Mouse (Mus musculus) CH12.LX (cell line): Measurements from ENCODE around the gene Atp2a3. TPM values are rescaled to one million over a fixed set of nuclear protein-coding genes. Genes with fewer than 3 reads are reported as not detected.

Experiments
- DNase-seq: peaks from one replicate; pipeline ENCODE4 v3.0.0-alpha.2; 2013; ENCODE audit errors: extremely low read depth
- H3K27ac ChIP-seq: 2 replicates; pipeline ENCODE4 v1.5.1; 2012; ENCODE audit warnings: low read depth, mild to moderate bottlenecking, control low read depth, moderate library complexity; ENCODE audit not compliant: insufficient read depth
- H3K27me3 ChIP-seq: replicated peaks from 2 replicates; pipeline ENCODE3; 2012; ENCODE audit warnings: inconsistent platforms
- H3K36me3 ChIP-seq, 2 experiments: replicated peaks in 1 of 2; 2 replicates each; pipeline versions ENCODE3 to v1.6.1; 2012; ENCODE audit warnings: inconsistent platforms in 1 of 2, low read length in 1 of 2, mild to moderate bottlenecking in 1 of 2, mixed read lengths in 1 of 2, moderate library complexity in 1 of 2; ENCODE audit not compliant: control insufficient read depth in 1 of 2, insufficient read depth in 1 of 2
- H3K4me1 ChIP-seq, 2 experiments: 2 replicates each; pipeline ENCODE4 v1.6.1; 2012; ENCODE audit warnings: inconsistent platforms in 1 of 2, moderate library complexity in 1 of 2; ENCODE audit not compliant: insufficient read depth in 2 of 2, control insufficient read depth in 1 of 2
- H3K4me2 ChIP-seq: 2 replicates; pipeline ENCODE4 v1.6.1; 2012; ENCODE audit warnings: low read depth, mild to moderate bottlenecking, control low read depth; ENCODE audit not compliant: poor library complexity, insufficient read depth, severe bottlenecking
- H3K4me3 ChIP-seq, 3 experiments: fragments of 150-350 bp in 1 of 3; sonication (generic) in 1 of 3; replicated peaks in 1 of 3; 2 replicates each; pipeline versions ENCODE3 to v1.5.1; 2011 to 2012; ENCODE audit warnings: low read depth in 2 of 3, low read length in 2 of 3, mild to moderate bottlenecking in 2 of 3, moderate library complexity in 2 of 3, control low read depth in 1 of 3, improper control_type of control experiment in 1 of 3, inconsistent platforms in 1 of 3, mixed read lengths in 1 of 3; ENCODE audit not compliant: poor library complexity in 1 of 3
- H3K79me2 ChIP-seq: replicated peaks from 2 replicates; pipeline ENCODE4 v1.6.1; 2012; ENCODE audit warnings: mild to moderate bottlenecking, moderate library complexity; ENCODE audit not compliant: control insufficient read depth, poor library complexity, insufficient read depth, severe bottlenecking; ENCODE audit errors: extremely low read depth
- H3K9ac ChIP-seq: 2 replicates; pipeline ENCODE4 v1.6.1; 2012; ENCODE audit warnings: low read depth, mild to moderate bottlenecking, control low read depth, moderate library complexity; ENCODE audit not compliant: insufficient read depth
- H3K9me3 ChIP-seq: replicated peaks from 2 replicates; pipeline ENCODE3; 2012; ENCODE audit warnings: low read length, inconsistent platforms, mixed read lengths
- ELF1 ChIP-seq: IDR thresholded peaks from 2 replicates; pipeline ENCODE4 v1.6.1; 2014; ENCODE audit warnings: low read depth, mild to moderate bottlenecking, inconsistent platforms, low read length, improper control_type of control experiment
- GABPA ChIP-seq: IDR thresholded peaks from 2 replicates; pipeline ENCODE4 v1.6.1; 2012; ENCODE audit warnings: low read depth, low read length, improper control_type of control experiment, inconsistent platforms; ENCODE audit not compliant: insufficient replicate concordance
- IRF4 ChIP-seq: IDR thresholded peaks from 2 replicates; pipeline ENCODE4 v1.6.1; 2014; ENCODE audit warnings: low read depth, mild to moderate bottlenecking, inconsistent platforms, low read length, improper control_type of control experiment
- MAZ ChIP-seq: IDR thresholded peaks from 2 replicates; pipeline ENCODE4 v1.6.1; 2012; ENCODE audit warnings: low read depth, mild to moderate bottlenecking, inconsistent platforms, low read length, improper control_type of control experiment, moderate library complexity
- MEF2A ChIP-seq: IDR thresholded peaks from 2 replicates; pipeline ENCODE4 v1.6.1; 2014; ENCODE audit warnings: low read depth, mild to moderate bottlenecking, inconsistent platforms, low read length, improper control_type of control experiment, borderline replicate concordance
- MXI1 ChIP-seq: IDR thresholded peaks from 2 replicates; pipeline ENCODE4 v1.6.1; 2011; ENCODE audit warnings: mild to moderate bottlenecking, low read depth, low read length, improper control_type of control experiment
- MYC ChIP-seq: IDR thresholded peaks from 2 replicates; pipeline ENCODE4 v1.6.1; 2011; ENCODE audit warnings: low read depth, mild to moderate bottlenecking, improper control_type of control experiment, low read length
- NELFE ChIP-seq: IDR thresholded peaks from 2 replicates; pipeline ENCODE4 v1.6.1; 2011; ENCODE audit warnings: low read depth, low read length, improper control_type of control experiment
- NRF1 ChIP-seq: IDR thresholded peaks from 2 replicates; pipeline ENCODE4 v1.6.1; 2014; ENCODE audit warnings: low read depth, mild to moderate bottlenecking, inconsistent platforms, low read length, improper control_type of control experiment, moderate library complexity
- SIN3A ChIP-seq: IDR thresholded peaks from 2 replicates; pipeline ENCODE4 v1.6.1; 2012; ENCODE audit warnings: low read length, improper control_type of control experiment, inconsistent platforms
- TBP ChIP-seq: conservative IDR thresholded peaks from 2 replicates; pipeline ENCODE4 v1.6.1; 2011; ENCODE audit warnings: low read depth, low read length, improper control_type of control experiment
- TCF12 ChIP-seq: IDR thresholded peaks from 2 replicates; pipeline ENCODE4 v1.6.1; 2014; ENCODE audit warnings: low read depth, mild to moderate bottlenecking, inconsistent platforms, low read length, improper control_type of control experiment
- UBTF ChIP-seq: IDR thresholded peaks from 2 replicates; pipeline ENCODE4 v1.6.1; 2012; ENCODE audit warnings: low read depth, mild to moderate bottlenecking, inconsistent platforms, low read length, improper control_type of control experiment, moderate library complexity
- dilution Hi-C: fragments of 300-500 bp; cut with MboI; formaldehyde crosslinking; loops from 2 replicates; pipeline ENCODE4 v1.14.3; 2020; ENCODE audit warnings: low sequenced_read_pairs; ENCODE audit not compliant: extremely low pct_unique_long_range_greater_than_20kb, extremely low pct_ligation_motif_present
- in situ Hi-C: fragments of 300-500 bp; cut with MboI; formaldehyde crosslinking; loops from 3 replicates; pipeline ENCODE4 v1.14.3; 2019; ENCODE audit warnings: low sequenced_read_pairs, low pct_ligation_motif_present, low pct_unique_long_range_greater_than_20kb, mixed read lengths
- polyA plus RNA-seq: library from polyadenylated mRNA; unstranded; fragments of >175 nt; gene quantifications from 2 replicates; pipeline ENCODE4 v1.2.1, GENCODE M21; 2012; ENCODE audit warnings: low read depth; ENCODE audit not compliant: insufficient read length
- total RNA-seq, 2 experiments: library from RNA; depleted of rRNA; stranded (reverse); fragments of 300-350 nt in 1 of 2; fragments of >200 nt in 1 of 2; gene quantifications; 2 replicates each; pipeline ENCODE4 v1.2.3; 2012 to 2014

Atp2a3 gene
- total and polyA plus RNA-seq, 3 experiments: 61.4 to 279 (median 218) TPM

DNA sequence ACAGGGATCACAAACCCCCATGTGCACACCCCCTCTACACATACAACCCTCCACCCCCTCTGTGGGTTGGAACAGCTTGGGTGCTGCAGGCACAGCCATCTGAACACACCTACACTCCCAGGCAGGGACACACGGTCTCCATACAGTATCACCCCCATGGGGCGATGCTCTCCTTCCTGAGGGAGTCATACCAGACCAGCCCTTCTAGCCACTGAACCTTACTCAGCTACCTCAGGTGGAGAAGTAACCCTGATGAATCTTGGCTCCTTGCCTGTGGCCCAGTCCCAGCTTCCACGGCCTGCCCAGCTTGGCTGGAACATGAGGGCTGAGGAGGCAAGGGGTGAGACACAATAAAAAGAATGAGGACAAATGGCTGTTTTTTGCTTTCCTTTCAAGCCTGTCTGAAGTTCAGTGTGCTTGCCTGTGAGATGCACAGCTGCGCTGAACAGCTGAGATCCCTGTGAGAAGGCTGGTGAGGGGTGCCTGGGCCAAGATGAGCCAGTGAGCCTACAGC is 53.9 kb downstream of the Atp2a3 start:
- no peak overlapping the region for H3K9ac ChIP-seq
- H3K4me3 ChIP-seq: no peak overlapping the region
- no peak for DNase-seq
- H3K9me3 ChIP-seq: no peaks in the 10 kb centered on the region
- H3K79me2 ChIP-seq: no peaks in the 10 kb centered on the region
- no peak overlapping the region for H3K4me2 ChIP-seq
- H3K27me3 ChIP-seq: peaks cover 10% of the 10 kb centered on the region
- H3K4me1 ChIP-seq: peaks cover 8 to 30% of the 10 kb centered on the region in 2 experiments
- TF ChIP-seq NRF1 (no peak), TBP (no peak), IRF4 (no peak), MAZ (no peak), NELFE (no peak), ELF1 (no peak), GABPA (no peak), TCF12 (no peak), MXI1 (no peak)
- TF ChIP-seq, all 38 proteins: peak for 0
- no peak overlapping the region for H3K27ac ChIP-seq
- dilution Hi-C loops (no loop called here), in situ Hi-C loops (loop anchor here (5.0 to 25.0 kb wide), 2 partner anchors 32 to 578 kb away; partner anchors contain the start of genes Ggt6, Mybbp1a and Ncbp3)
- peaks cover 21 to 74% of the 10 kb centered on the region in 2 experiments for H3K36me3 ChIP-seq

DNA sequence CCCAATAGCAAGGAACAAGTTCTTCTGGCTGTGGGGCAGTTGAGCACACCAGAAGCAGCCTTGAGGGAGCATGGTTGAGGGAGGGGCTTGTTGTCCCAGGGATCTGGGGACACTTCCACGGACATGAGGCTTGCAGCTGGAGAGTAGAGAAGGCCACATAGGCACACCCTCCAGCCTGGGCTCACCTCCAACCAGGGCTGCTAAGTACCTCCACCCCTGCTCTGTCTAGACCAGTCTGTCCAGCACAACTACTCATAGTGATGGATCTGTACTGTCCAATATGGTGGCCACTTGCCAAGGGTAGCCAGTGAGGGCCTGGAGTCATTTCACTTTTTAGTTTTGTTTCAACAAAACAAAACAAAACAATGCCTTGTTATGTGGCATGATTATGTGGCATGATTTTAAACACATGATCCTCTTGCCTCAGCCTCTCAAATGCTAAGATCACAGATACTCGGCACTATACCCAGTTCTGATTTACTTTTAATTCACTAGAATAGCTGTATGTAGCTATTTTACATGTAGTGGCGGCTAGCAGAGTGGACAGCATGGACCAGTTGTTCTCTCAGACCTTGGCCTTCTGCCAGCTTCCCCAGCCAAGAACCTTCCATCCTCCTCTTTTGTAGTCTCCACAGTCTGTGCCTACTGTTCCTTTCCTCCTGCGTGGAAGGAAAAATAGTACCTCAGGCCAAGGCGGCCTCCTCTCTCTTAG is 54.6 kb downstream of the Atp2a3 start:
- H3K4me1 ChIP-seq: peaks cover 13 to 34% of the 10 kb centered on the region in 2 experiments
- H3K9ac ChIP-seq: no peak overlapping the region
- no peaks in the 10 kb centered on the region for H3K79me2 ChIP-seq
- dilution Hi-C loops (no loop called here), in situ Hi-C loops (loop anchor here (25.0 kb wide), 1 partner anchor 578 kb away; the partner anchor contains the start of genes Ggt6 and Mybbp1a)
- H3K27ac ChIP-seq: no peak overlapping the region
- DNase-seq: no peak
- H3K9me3 ChIP-seq: no peaks in the 10 kb centered on the region
- H3K36me3 ChIP-seq: peaks cover 16 to 67% of the 10 kb centered on the region in 2 experiments
- TF ChIP-seq IRF4 (no peak), UBTF (no peak), SIN3A (no peak), MEF2A (no peak), MYC (no peak)
- TF ChIP-seq, all 38 proteins: peak for 0
- Histone ChIP-seq H3K4me2 (no peak overlapping the region), H3K4me3 (no peak overlapping the region), H3K27me3 (peaks cover 15% of the 10 kb centered on the region)
